Mouse (Mus musculus) 416B (cell line): ENCODE data around the gene Mtg1.

Source experiments
- DNase-seq: peaks from one replicate; pipeline ENCODE4 v3.0.0; 2011; ENCODE audit warnings: low read depth

Mtg1 gene

DNA sequence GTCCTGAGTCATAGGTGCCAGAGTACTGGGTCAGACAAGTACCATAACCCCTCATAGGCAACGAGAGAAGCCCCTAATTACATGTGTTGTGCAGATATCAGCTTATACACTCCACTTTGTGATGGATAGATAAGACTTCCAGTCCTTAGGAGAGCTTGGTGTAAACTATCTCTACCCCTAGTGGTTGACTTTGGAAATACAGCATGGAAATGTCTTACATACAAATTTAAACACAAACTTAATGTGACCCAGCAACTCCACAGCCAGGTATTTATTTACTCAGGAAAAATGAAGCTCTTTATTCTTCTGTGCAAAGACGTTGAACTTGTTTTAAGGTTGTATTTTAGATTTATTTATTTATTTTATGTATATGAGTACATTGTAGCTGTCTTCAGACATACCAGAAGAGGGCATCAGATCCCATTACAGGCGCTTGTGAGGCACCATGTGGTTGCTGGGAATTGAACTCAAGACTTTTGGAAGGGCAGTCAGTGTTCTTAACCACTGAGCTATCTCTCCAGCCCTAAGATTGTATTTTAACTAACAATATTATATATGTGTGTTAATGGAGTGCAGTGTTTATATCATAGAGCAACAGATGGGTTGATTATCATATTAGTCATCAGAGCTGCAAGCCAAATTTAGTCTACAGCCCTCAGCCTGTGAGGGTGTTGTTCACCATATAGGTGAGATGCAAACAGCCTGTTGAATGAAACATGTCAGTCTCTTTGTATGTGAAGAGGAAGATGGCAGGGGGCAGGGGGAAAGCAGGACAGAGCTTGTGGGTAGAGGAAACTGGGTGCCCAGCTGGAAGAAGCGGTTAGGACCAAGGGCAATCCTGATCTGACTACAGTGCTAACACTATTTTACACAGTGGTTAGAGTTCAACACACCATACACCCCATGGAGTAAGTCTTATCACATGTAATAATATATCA lies 51.3 kb downstream of the Mtg1 start:
- peak; percentile 65 for DNase-seq

DNA sequence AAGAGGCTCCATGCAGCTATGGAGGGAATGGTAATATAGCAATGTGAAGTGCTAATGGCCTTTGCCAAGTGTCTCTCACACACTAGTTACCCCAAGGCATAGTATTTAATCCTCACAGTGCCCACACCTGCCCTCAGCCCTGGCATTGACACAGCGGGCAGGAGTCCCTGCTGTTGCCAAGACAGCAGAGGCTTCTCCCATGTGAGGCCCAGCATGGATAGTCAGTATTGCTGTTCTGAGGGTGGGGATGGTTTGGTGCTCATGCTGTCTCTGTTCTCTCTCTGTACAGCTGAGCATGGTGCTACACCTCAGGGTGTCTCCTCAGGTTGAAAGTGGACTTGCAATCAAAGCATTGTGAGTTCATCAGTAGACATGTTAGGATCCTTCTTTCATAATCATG lies 53.1 kb downstream of the Mtg1 start:
- no peak for DNase-seq

DNA sequence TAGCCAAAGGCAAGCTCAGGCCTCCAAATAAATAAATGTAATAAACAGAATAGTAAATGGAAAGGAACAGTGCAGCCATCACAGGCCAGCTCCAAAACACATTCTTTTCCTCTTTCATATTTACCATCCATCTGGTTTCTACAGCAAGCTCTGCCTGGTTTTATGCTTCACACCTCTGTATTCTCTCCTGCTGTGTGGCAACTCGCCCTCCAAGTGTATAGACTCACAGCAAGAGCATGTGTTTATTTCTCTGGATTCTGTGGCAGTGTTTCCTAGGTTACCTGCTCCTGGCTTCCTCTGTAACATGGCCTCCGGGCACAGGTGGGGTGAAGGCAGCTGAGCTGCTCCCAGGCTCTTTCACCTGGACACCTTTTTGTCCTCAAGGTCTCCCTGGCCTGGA lies 55.1 kb downstream of the Mtg1 start:
- DNase-seq: no peak

DNA sequence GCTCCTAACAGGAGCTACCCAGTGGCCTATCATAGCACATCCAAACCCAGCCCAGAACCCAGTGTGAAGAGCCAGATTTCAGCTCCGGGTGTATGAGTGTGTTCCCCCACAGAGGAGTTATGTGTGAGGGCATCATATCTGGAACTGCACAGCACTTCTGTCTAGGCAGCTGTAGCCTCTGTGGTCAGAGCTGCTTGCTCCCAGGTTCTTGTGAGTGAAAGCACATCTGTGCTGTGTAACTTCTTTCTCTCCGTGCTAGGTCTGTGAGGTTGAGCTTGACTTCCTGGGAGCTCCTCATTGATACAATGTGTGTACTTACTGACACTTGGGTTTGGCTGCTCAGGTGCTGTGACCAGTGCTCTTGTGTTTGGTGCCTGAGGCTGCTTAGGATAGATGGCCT lies 55.5 kb downstream of the Mtg1 start:
- DNase-seq: no peak

DNA sequence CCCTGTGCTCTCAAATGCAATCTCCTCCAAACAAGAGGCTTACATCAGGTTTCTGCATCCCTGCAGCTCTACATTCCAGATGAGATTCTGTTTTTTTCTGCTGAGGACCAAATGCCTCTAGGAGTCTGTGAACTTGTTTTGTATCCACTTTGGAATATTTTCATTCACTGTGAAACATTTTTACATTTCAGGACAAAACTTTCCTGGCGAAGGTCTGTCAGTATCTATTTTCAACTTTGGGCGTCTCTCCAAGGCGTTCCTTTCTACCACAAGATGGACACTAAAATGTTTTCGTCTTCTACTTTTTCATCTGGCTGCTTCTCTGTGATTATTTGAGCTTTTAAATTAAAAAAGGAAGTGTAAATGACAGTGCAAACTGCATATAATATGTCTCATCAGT lies 56.7 kb downstream of the Mtg1 start:
- DNase-seq: no peak

DNA sequence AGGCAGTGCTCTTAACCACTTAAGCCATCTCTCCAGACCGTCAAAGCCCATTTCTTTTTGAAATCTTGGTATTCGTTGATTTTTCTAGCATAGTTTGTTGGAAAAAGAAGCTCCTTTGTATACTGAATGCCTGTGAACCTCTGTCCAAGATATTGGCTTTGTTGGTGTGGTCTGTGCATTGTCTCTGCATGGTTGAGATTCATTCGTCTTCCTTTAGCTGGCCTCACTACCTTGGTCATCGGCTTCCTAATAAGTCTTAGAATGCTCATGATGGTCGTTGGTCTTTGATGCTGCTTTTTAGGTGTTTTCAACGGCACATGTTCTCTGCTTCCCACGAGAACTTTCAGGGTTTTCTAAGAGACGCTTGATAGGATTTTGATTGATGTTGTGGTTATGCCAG lies 58.6 kb downstream of the Mtg1 start:
- DNase-seq: no peak
